Mouse (Mus musculus): ENCODE results near the gene Etv2. TPM values are rescaled to one million over a fixed set of nuclear protein-coding genes. Genes with fewer than 3 reads are reported as not detected.

Gene Etv2
- polyA plus RNA-seq, 1 experiment from 2014 or later, result 0.19 TPM

DNA sequence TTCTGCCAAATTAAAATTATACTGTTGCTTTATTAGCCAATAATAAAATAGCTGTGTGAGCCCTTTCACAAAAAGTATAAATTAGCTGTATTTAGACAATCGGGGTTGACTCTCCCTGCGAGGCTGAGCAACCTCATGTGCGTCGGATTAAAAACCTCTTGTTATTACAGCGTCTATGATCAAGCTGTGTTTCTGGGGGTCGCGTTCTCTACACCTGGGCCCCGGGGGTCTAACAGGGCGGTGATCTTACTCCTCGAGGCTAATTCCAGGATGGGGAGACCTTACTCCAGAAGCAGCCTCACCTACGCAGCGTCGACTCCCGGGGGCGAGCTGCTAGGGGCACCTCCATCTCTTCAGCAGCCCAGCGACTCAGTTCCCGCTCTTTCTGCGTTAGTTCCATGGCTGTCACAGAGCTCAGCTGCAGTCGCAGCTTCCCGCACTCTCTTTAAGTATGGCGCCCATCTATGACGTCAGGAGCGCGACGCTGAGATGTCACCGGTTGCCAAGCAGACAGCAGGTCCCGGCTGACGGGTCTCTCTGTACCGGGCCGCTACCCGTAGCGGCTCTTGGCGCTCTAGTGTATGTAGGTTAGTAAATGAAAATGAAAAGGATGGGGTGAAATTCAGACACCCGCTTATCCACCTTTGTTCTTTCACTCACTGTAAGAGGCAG, 29.0 kb upstream of the Etv2 start, which contains the start of gene Haus5:
Haus5 (minus strand) TSS at position 466 of the 672 bp plus-strand sequence.
- peak within 1 kb of the TSS; percentile 78 for H3K9ac ChIP-seq (ENCODE audit: low read length)
- WGBS, result 1% methylated on average over 34 of the region's 34 CpGs
- no peaks in the 10 kb centered on the region for H3K9me3 ChIP-seq (ENCODE audit: control insufficient read depth, low read length)
- no peaks in the 10 kb centered on the region for H3K27me3 ChIP-seq (ENCODE audit: control insufficient read depth, insufficient read depth, low read length)
- ATAC-seq (ENCODE audit: insufficient number of reproducible peaks, insufficient read depth, low FRiP score, low read depth), result peak; percentile 81; the same call in 1 of the 2 replicates
- peaks cover 30% of the 10 kb centered on the region for H3K36me3 ChIP-seq (ENCODE audit: control insufficient read depth, insufficient read depth, low read length)
- H3K4me1 ChIP-seq (ENCODE audit: control insufficient read depth in 2 of 2, insufficient read depth in 2 of 2, low read length in 2 of 2), result peaks cover 3 to 11% of the 10 kb centered on the region in 2 experiments; a peak in 3 of 4 replicates
- no peak within 1 kb of the TSS; a peak in 1 of 4 replicates for H3K27ac ChIP-seq (replicated peaks in 1 of 2; ENCODE audit: control insufficient read depth in 1 of 2, insufficient read depth in 1 of 2, low read depth in 2 of 2, low read length in 2 of 2)
- peak within 1 kb of the TSS; percentile 59 to 82 for H3K4me3 ChIP-seq (ENCODE audit: control insufficient read depth in 1 of 2, insufficient read depth in 1 of 2, low read depth in 1 of 2, low read length in 2 of 2)
- H3K4me2 ChIP-seq (ENCODE audit: low read length), result peak within 1 kb of the TSS; percentile 91

DNA sequence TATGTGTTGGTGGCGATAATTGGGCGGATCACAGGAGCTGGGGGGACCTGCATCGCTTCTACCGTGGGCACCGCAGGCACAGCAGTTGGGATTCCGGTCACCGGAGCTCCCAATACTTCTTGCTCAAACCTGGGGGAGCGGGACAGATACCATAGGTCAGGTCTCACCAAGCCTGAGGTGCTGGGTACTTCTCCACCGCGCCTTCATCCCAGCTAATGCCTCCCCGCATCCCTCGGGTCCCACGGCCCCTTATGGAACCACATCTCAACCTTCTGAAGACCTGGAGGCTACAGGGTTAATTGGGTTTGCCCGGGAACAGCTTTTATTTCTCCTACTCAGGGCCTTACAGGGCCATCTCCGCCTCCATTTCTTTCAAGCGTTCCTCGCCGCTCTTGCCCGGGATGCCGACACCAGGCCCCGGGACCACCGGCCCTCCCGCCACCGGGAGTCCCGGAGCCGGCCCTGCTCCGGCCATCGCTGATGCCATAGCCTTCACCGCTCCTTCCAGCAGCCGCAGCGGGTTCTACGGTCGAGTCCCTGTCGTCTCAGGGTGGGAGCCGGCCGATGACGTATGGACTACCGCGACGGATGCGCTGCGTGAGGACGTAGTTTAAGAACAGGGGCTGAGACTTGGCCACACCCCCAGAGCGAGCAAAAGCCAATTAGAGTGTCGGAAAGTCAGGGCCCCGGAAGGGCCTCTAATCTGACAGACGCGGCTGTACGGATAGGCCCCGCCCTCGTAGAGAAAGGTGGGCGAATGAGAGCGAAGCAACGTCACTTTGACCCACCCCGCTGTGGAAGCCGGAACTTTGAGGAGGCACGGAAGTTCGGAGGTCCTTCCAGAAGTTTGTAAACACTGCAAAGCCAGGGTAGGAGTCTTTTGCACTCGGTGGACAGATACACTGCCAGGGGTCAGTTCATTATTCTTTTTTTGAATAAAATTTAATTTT, 14.2 kb upstream of the Etv2 start, which contains the start of gene Rbm42:
Rbm42 (minus strand) TSS at position 727 of the 950 bp plus-strand sequence.
- Histone ChIP-seq H3K27ac (replicated peaks in 1 of 2; ENCODE audit: control insufficient read depth in 1 of 2, insufficient read depth in 1 of 2, low read depth in 2 of 2, low read length in 2 of 2) (peak within 1 kb of the TSS; percentile 8 to 70; a peak in 1 of 4 replicates), H3K4me1 (ENCODE audit: control insufficient read depth in 2 of 2, insufficient read depth in 2 of 2, low read length in 2 of 2) (peaks cover 0 to 9% of the 10 kb centered on the region in 2 experiments; a peak in 2 of 4 replicates), H3K36me3 (ENCODE audit: control insufficient read depth, insufficient read depth, low read length) (peaks cover 62% of the 10 kb centered on the region), H3K4me2 (ENCODE audit: low read length) (peak within 1 kb of the TSS; percentile 96), H3K4me3 (ENCODE audit: control insufficient read depth in 1 of 2, insufficient read depth in 1 of 2, low read depth in 1 of 2, low read length in 2 of 2) (peak within 1 kb of the TSS; percentile 88 to 98), H3K9me3 (ENCODE audit: control insufficient read depth, low read length) (no peaks in the 10 kb centered on the region), H3K27me3 (ENCODE audit: control insufficient read depth, insufficient read depth, low read length) (no peaks in the 10 kb centered on the region), H3K9ac (ENCODE audit: low read length) (peak within 1 kb of the TSS; percentile 96)
- peak; percentile 99 for ATAC-seq (ENCODE audit: insufficient number of reproducible peaks, insufficient read depth, low FRiP score, low read depth)
- WGBS, result 1% methylated on average over 59 of the region's 59 CpGs

DNA sequence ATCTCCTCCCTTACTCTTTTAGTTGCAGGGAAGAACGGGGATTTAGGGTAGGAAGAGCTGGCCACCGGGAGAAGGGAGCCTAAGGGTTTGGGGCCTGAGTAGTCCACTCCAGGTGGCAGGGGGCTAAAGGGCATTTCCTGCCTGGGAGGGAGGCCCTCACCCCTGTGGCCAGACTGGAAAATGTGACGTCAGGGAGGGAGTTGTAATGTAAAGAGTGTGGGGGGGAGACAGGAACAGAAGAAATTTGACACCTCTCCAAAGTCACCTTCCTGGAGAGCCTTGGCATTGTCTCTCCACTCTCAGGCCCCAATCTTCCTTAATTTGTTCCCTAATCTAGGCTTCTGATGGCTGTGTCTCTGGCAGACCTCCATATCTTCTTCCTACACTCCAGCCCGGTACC, 3.4 kb upstream of the Etv2 start:
- Histone ChIP-seq H3K9ac (ENCODE audit: low read length) (no peak overlapping the region), H3K27me3 (ENCODE audit: control insufficient read depth, insufficient read depth, low read length) (peaks cover 24% of the 10 kb centered on the region), H3K9me3 (ENCODE audit: control insufficient read depth, low read length) (no peaks in the 10 kb centered on the region), H3K4me2 (ENCODE audit: low read length) (no peak overlapping the region), H3K27ac (replicated peaks in 1 of 2; ENCODE audit: control insufficient read depth in 1 of 2, insufficient read depth in 1 of 2, low read depth in 2 of 2, low read length in 2 of 2) (peak overlapping the region; percentile 29 to 32; a peak in 2 of 4 replicates), H3K4me3 (ENCODE audit: control insufficient read depth in 1 of 2, insufficient read depth in 1 of 2, low read depth in 1 of 2, low read length in 2 of 2) (no peak overlapping the region), H3K36me3 (ENCODE audit: control insufficient read depth, insufficient read depth, low read length) (peaks cover 41% of the 10 kb centered on the region), H3K4me1 (ENCODE audit: control insufficient read depth in 2 of 2, insufficient read depth in 2 of 2, low read length in 2 of 2) (peaks cover 17 to 19% of the 10 kb centered on the region in 2 experiments)
- 0 out of 2 replicates have a peak, but pooled peaks have one; percentile 4 for ATAC-seq (ENCODE audit: insufficient number of reproducible peaks, insufficient read depth, low FRiP score, low read depth)
- 14% methylated on average over 4 of the region's 4 CpGs for WGBS

DNA sequence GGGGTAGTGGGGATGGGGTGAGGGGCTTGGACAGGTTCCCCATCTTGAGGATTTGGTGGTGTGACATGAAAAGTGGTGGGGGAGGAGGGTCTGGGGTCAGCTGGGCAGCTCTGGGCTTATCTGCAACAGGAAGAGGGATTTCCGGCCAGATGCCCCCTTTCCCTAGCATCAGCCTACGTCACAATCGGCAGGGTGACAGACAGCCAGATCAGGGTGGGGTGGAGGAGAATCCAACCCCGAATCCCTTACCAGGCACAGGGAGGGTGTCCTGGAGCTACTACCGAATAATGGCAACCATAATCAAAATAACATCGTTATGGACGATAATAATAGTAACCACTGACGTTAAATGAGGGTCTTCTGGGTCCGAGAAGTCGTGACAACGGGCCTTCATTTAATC, 743 bp upstream of the Etv2 start:
- no peak overlapping the region for H3K9ac ChIP-seq (ENCODE audit: low read length)
- WGBS, result 15% methylated on average over 11 of the region's 11 CpGs
- ATAC-seq (ENCODE audit: insufficient number of reproducible peaks, insufficient read depth, low FRiP score, low read depth), result no peak
- peaks cover 43% of the 10 kb centered on the region for H3K27me3 ChIP-seq (ENCODE audit: control insufficient read depth, insufficient read depth, low read length)
- no peak overlapping the region for H3K4me3 ChIP-seq (ENCODE audit: control insufficient read depth in 1 of 2, insufficient read depth in 1 of 2, low read depth in 1 of 2, low read length in 2 of 2)
- H3K4me1 ChIP-seq (ENCODE audit: control insufficient read depth in 2 of 2, insufficient read depth in 2 of 2, low read length in 2 of 2), result peaks cover 18 to 19% of the 10 kb centered on the region in 2 experiments
- peaks cover 14% of the 10 kb centered on the region for H3K36me3 ChIP-seq (ENCODE audit: control insufficient read depth, insufficient read depth, low read length)
- H3K27ac ChIP-seq (replicated peaks in 1 of 2; ENCODE audit: control insufficient read depth in 1 of 2, insufficient read depth in 1 of 2, low read depth in 2 of 2, low read length in 2 of 2), result no peak overlapping the region
- H3K9me3 ChIP-seq (ENCODE audit: control insufficient read depth, low read length), result no peaks in the 10 kb centered on the region
- H3K4me2 ChIP-seq (ENCODE audit: low read length), result peak overlapping the region; percentile 23; the same call in 1 of the 2 replicates

DNA sequence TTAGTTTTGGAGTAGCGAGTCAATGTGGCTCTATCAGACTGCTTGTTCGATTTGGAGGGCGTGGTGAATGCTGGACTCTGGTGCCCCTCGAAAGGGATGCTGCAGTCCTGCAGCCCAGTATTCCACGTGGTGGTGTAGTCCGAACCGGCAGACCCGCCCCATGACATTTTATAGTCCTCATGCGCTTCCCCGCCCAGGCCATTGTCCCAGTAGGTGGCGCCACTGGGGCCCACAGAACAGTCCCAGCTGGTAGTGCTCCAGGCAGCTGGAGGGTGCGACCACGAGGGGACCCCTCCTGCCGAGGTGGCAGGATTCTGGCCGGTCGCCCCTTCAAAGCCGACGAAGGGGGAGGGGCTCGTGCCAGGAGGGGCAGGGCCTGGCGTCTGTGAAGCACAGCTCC, 1.0 kb downstream of the Etv2 start:
- H3K36me3 ChIP-seq (ENCODE audit: control insufficient read depth, insufficient read depth, low read length), result no peaks in the 10 kb centered on the region
- no peaks in the 10 kb centered on the region for H3K9me3 ChIP-seq (ENCODE audit: control insufficient read depth, low read length)
- peak overlapping the region; percentile 43 for H3K4me2 ChIP-seq (ENCODE audit: low read length)
- 3% methylated on average over 20 of the region's 20 CpGs for WGBS
- H3K27ac ChIP-seq (replicated peaks in 1 of 2; ENCODE audit: control insufficient read depth in 1 of 2, insufficient read depth in 1 of 2, low read depth in 2 of 2, low read length in 2 of 2), result no peak overlapping the region
- peaks cover 43% of the 10 kb centered on the region for H3K27me3 ChIP-seq (ENCODE audit: control insufficient read depth, insufficient read depth, low read length)
- peak overlapping the region; percentile 14 to 19; a peak in 3 of 4 replicates for H3K4me3 ChIP-seq (ENCODE audit: control insufficient read depth in 1 of 2, insufficient read depth in 1 of 2, low read depth in 1 of 2, low read length in 2 of 2)
- H3K4me1 ChIP-seq (ENCODE audit: control insufficient read depth in 2 of 2, insufficient read depth in 2 of 2, low read length in 2 of 2), result peaks cover 17 to 18% of the 10 kb centered on the region in 2 experiments
- no peak overlapping the region for H3K9ac ChIP-seq (ENCODE audit: low read length)
- no peak for ATAC-seq (ENCODE audit: insufficient number of reproducible peaks, insufficient read depth, low FRiP score, low read depth)

DNA sequence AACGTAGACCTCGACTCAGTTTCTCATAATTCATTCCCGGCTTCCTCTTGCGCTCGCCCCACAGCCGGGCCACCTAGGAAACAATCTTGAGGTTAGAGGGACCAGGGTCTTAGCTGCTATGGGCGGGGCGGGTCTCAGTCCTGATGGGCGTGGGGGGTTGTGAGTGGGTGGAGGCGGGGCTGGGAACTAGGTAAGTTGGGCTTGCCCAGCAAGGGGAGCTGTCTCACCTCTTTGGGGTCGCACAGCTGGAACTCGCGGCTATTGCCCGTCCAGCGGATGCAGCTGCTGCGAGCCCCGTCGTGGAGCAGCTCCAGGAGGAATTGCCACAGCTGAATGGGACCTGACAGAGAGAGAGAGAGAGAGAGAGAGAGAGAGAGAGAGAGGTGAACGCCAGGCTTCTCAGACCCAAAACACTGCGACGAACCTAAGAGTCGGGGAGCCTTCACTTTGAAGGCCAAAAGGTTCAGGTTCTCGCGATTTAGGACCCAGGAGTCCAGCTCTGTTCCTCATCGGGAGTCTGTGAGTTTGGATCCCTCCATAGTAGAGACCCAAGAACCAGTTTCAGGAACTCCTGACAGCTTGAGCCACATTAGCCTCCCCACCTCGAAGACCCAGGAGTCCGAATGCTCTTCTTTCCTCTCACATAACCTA, 1.8 kb downstream of the Etv2 start:
- whole genome bisulfite sequencing, result 10% methylated on average over 27 of the region's 27 CpGs
- Histone ChIP-seq H3K4me2 (ENCODE audit: low read length) (no peak overlapping the region), H3K27ac (replicated peaks in 1 of 2; ENCODE audit: control insufficient read depth in 1 of 2, insufficient read depth in 1 of 2, low read depth in 2 of 2, low read length in 2 of 2) (no peak overlapping the region), H3K9me3 (ENCODE audit: control insufficient read depth, low read length) (no peaks in the 10 kb centered on the region), H3K9ac (ENCODE audit: low read length) (no peak overlapping the region), H3K27me3 (ENCODE audit: control insufficient read depth, insufficient read depth, low read length) (peaks cover 43% of the 10 kb centered on the region), H3K36me3 (ENCODE audit: control insufficient read depth, insufficient read depth, low read length) (no peaks in the 10 kb centered on the region), H3K4me3 (ENCODE audit: control insufficient read depth in 1 of 2, insufficient read depth in 1 of 2, low read depth in 1 of 2, low read length in 2 of 2) (0 out of 4 replicates have a peak overlapping the region, but pooled peaks of 1 of the 2 experiments have one; percentile 9), H3K4me1 (ENCODE audit: control insufficient read depth in 2 of 2, insufficient read depth in 2 of 2, low read length in 2 of 2) (peaks cover 10 to 12% of the 10 kb centered on the region in 2 experiments; a peak in 2 of 4 replicates)
- ATAC-seq (ENCODE audit: insufficient number of reproducible peaks, insufficient read depth, low FRiP score, low read depth), result no peak

DNA sequence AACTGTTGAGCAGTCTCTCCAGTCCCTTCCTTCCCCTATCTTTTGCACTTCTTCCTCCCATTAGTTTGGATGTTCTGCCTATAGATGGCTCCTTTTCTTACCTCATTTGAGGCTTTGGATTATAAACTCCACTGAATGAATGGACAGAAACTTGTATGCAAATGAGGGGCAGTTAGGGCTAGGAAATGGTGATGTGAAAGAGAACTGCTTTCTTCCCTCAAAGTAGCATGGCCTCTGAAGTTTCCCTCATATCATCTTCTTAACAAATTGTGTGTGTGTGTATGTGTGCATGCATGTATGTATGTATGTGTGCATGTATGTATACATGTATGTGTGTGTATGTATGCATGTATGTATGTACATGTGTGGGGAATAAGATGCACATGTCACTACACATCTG, 6.6 kb downstream of the Etv2 start:
- H3K27ac ChIP-seq (replicated peaks in 1 of 2; ENCODE audit: control insufficient read depth in 1 of 2, insufficient read depth in 1 of 2, low read depth in 2 of 2, low read length in 2 of 2), result no peak overlapping the region
- peaks cover 0 to 10% of the 10 kb centered on the region in 2 experiments; a peak in 3 of 4 replicates for H3K4me1 ChIP-seq (ENCODE audit: control insufficient read depth in 2 of 2, insufficient read depth in 2 of 2, low read length in 2 of 2)
- H3K9ac ChIP-seq (ENCODE audit: low read length), result no peak overlapping the region
- H3K9me3 ChIP-seq (ENCODE audit: control insufficient read depth, low read length), result no peaks in the 10 kb centered on the region
- H3K36me3 ChIP-seq (ENCODE audit: control insufficient read depth, insufficient read depth, low read length), result peaks cover 6% of the 10 kb centered on the region
- no peak overlapping the region for H3K4me2 ChIP-seq (ENCODE audit: low read length)
- no peak for ATAC-seq (ENCODE audit: insufficient number of reproducible peaks, insufficient read depth, low FRiP score, low read depth)
- H3K27me3 ChIP-seq (ENCODE audit: control insufficient read depth, insufficient read depth, low read length), result peaks cover 19% of the 10 kb centered on the region
- H3K4me3 ChIP-seq (ENCODE audit: control insufficient read depth in 1 of 2, insufficient read depth in 1 of 2, low read depth in 1 of 2, low read length in 2 of 2), result no peak overlapping the region
